Mouse (Mus musculus) liver, embryonic 12.5 days (tissue): ENCODE measurements around the gene Lig1. TPM values are rescaled to one million over a fixed set of nuclear protein-coding genes. Genes with fewer than 3 reads are reported as not detected.
A peak's percentile ranks its signal among the peaks of the same experiment; 100 is the strongest.

Experiments
- ATAC-seq: fragments of 200-750 bp; cut with Nextera tagmentation; 2 replicates; pipeline ENCODE4 v1.8.0; 2017; ENCODE audit warnings: moderate number of reproducible peaks, mild to moderate bottlenecking, moderate library complexity
- H3K27ac ChIP-seq: fragments of 300-500 bp; sonication (generic); 2 replicates; pipeline ENCODE4 v1.5.1; 2016; ENCODE audit warnings: mild to moderate bottlenecking
- H3K27me3 ChIP-seq: fragments of 300-500 bp; sonication (generic); replicated peaks from 2 replicates; pipeline ENCODE4 v1.6.1; 2016; ENCODE audit warnings: mild to moderate bottlenecking, moderate library complexity
- H3K36me3 ChIP-seq: fragments of 300-500 bp; sonication (generic); 2 replicates; pipeline ENCODE4 v1.6.1; 2016; ENCODE audit warnings: mild to moderate bottlenecking, moderate library complexity
- H3K4me1 ChIP-seq: fragments of 300-500 bp; sonication (generic); 2 replicates; pipeline ENCODE4 v1.6.1; 2016
- H3K4me2 ChIP-seq: fragments of 300-500 bp; sonication (generic); 2 replicates; pipeline ENCODE4 v1.6.1; 2016; ENCODE audit warnings: mild to moderate bottlenecking, moderate library complexity
- H3K4me3 ChIP-seq: fragments of 300-500 bp; sonication (generic); 2 replicates; pipeline ENCODE4 v1.5.1; 2016; ENCODE audit warnings: mild to moderate bottlenecking, moderate library complexity
- H3K9ac ChIP-seq: fragments of 300-500 bp; sonication (generic); 2 replicates; pipeline ENCODE4 v1.6.1; 2016; ENCODE audit warnings: mild to moderate bottlenecking, moderate library complexity
- H3K9me3 ChIP-seq: fragments of 300-500 bp; sonication (generic); replicated peaks from 2 replicates; pipeline ENCODE4 v1.6.1; 2016; ENCODE audit warnings: mild to moderate bottlenecking, moderate library complexity
- WGBS: fragments of 180-500 bp; shearing (Covaris S2); methylation state at CpG from one replicate; pipeline ENCODE4 v1.1.7; 2016; ENCODE audit not compliant: insufficient replicate concordance; 5-methylcytosine and 5-hydroxymethylcytosine counted together
- polyA plus RNA-seq: library from polyadenylated mRNA; unstranded; fragments of >200 nt; fragmentation: Nextera tagmentation; extraction: Ambion mirVana; gene quantifications from 2 replicates; pipeline ENCODE4 v1.2.1, GENCODE M21; 2016

Lig1 gene
- polyA plus RNA-seq, 1 experiment from 2014 or later: 126 TPM

- Histone ChIP-seq H3K4me1 (peaks cover 27% of the 10 kb centered on the region), H3K9ac (no peak overlapping the region), H3K4me3 (no peak overlapping the region), H3K36me3 (peaks cover 68% of the 10 kb centered on the region), H3K9me3 (no peaks in the 10 kb centered on the region), H3K27me3 (no peaks in the 10 kb centered on the region), H3K27ac (no peak overlapping the region), H3K4me2 (no peak overlapping the region)
- ATAC-seq: no peak
- 82% methylated on average over 5 of the region's 5 CpGs for WGBS
These were observed 37.1 kb downstream of the Lig1 start for GRCm38 (mm10) chr7:13314095-13314597.

GRCm38 (mm10) chr7:13321424-13321823 is 44.3 kb downstream of the Lig1 start:
- no peaks in the 10 kb centered on the region for H3K9me3 ChIP-seq
- no peak overlapping the region for H3K4me2 ChIP-seq
- no peak for ATAC-seq
- 58% methylated on average over 3 of the region's 3 CpGs for WGBS
- no peak overlapping the region for H3K4me3 ChIP-seq
- H3K27ac ChIP-seq: no peak overlapping the region
- H3K36me3 ChIP-seq: peaks cover 11% of the 10 kb centered on the region; the same call in 1 of the 2 replicates
- H3K4me1 ChIP-seq: peaks cover 9% of the 10 kb centered on the region
- H3K27me3 ChIP-seq: no peaks in the 10 kb centered on the region
- no peak overlapping the region for H3K9ac ChIP-seq

GRCm38 (mm10) chr7:13324316-13324715 is 47.2 kb downstream of the Lig1 start, which contains the start of gene Pla2g4c:
Gene Pla2g4c, plus strand, starts transcription at chr7:13324655.
- WGBS: 61% methylated on average over 2 of the region's 2 CpGs
- Histone ChIP-seq H3K4me1 (peaks cover 9% of the 10 kb centered on the region), H3K27ac (no peak within 1 kb of the TSS; the same call in 1 of the 2 replicates), H3K9ac (no peak within 1 kb of the TSS), H3K27me3 (no peaks in the 10 kb centered on the region), H3K9me3 (no peaks in the 10 kb centered on the region), H3K4me3 (no peak within 1 kb of the TSS), H3K4me2 (no peak within 1 kb of the TSS), H3K36me3 (peaks cover 14% of the 10 kb centered on the region)
- ATAC-seq: peak; percentile 58; the same call in 1 of the 2 replicates

GRCm38 (mm10) chr7:13330575-13330974 is 53.5 kb downstream of the Lig1 start:
- no peaks in the 10 kb centered on the region for H3K9me3 ChIP-seq
- H3K9ac ChIP-seq: no peak overlapping the region
- peaks cover 40% of the 10 kb centered on the region for H3K36me3 ChIP-seq
- no peak overlapping the region for H3K4me2 ChIP-seq
- WGBS: 78% methylated on average over 2 of the region's 2 CpGs
- no peak overlapping the region for H3K4me3 ChIP-seq
- no peak overlapping the region for H3K27ac ChIP-seq
- no peaks in the 10 kb centered on the region for H3K4me1 ChIP-seq
- H3K27me3 ChIP-seq: no peaks in the 10 kb centered on the region
- no peak for ATAC-seq

- ATAC-seq: no peak
- H3K9ac ChIP-seq: no peak overlapping the region
These were observed 78.9 kb downstream of the Lig1 start for GRCm38 (mm10) chr7:13355943-13356342.

More at GRCm38 (mm10) chr7:13355943-13356342, 78.9 kb downstream of the Lig1 start:
- Histone ChIP-seq H3K4me1 (no peaks in the 10 kb centered on the region), H3K9me3 (no peaks in the 10 kb centered on the region; the same call in 1 of the 2 replicates), H3K27me3 (no peaks in the 10 kb centered on the region), H3K36me3 (peaks cover 63% of the 10 kb centered on the region), H3K4me3 (no peak overlapping the region), H3K4me2 (no peak overlapping the region), H3K27ac (no peak overlapping the region)

Other genes starting within 250 kb of the Lig1 start
- gene Chmp2a, start 242.5 kb upstream of the Lig1 start, polyA plus RNA-seq: 133 and 134 TPM in 2 replicates
- 145 and 148 TPM in 2 replicates for gene Ube2m, start 239.0 kb upstream of the Lig1 start, polyA plus RNA-seq
- gene Mzf1, start 222.5 kb upstream of the Lig1 start, polyA plus RNA-seq: 0.77 and 1.4 TPM in 2 replicates
- gene Vmn1r85, start 182.1 kb upstream of the Lig1 start, polyA plus RNA-seq: not detected in 2 replicates
- gene Vmn1r86, start 157.4 kb upstream of the Lig1 start, polyA plus RNA-seq: not detected in 2 replicates
- not detected in 2 replicates for gene Vmn1r87, start 137.1 kb upstream of the Lig1 start, polyA plus RNA-seq
- gene Vmn1r88, start 117.7 kb upstream of the Lig1 start, polyA plus RNA-seq: 0.02 TPM in 1 of 2 replicates, not detected in the other
- gene Vmn1r89, start 64.3 kb upstream of the Lig1 start, polyA plus RNA-seq: not detected in 2 replicates
- 3.1 and 3.3 TPM in 2 replicates for gene Zswim9, start 1.4 kb downstream of the Lig1 start, polyA plus RNA-seq
- 1.2 and 1.5 TPM in 2 replicates for gene Pla2g4c, start 47.4 kb downstream of the Lig1 start, polyA plus RNA-seq
- gene Cabp5, start 120.8 kb downstream of the Lig1 start, polyA plus RNA-seq: 0.10 TPM in 1 of 2 replicates, not detected in the other
- gene Bsph1, start 173.6 kb downstream of the Lig1 start, polyA plus RNA-seq: not detected in 2 replicates